Mouse (Mus musculus) embryo, embryonic 10 days (tissue): ENCODE results near the gene Tcirg1.

ENCODE experiments used
- DNase-seq: peaks from one replicate; pipeline ENCODE4 v3.0.0-alpha.2; 2015; ENCODE audit warnings: low spot score

Tcirg1 gene

DNA sequence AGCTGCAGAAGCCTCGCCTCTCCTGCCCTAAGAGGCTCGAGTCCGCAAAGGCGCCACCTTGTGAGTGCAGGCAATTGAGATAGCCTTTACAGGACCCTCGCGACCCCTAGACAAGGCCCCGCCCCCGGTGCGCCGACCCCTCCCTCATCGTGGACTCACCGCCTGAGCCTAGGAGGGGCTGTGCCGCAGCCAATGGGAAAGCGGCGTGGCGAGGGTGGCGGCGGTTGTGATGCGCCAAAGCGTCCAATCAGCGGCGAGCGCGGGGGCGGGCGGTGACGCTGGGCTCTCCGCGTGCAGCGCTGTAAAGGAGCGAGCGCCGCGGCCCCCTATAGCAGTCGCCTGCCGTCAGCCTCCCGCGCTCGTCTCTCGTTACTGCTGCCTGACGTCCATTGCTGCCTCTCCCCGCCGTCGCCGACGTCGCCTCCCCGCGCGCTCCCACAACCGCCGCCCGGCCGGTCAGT is 55.4 kb downstream of the Tcirg1 start, which contains the start of gene Chka:
Chka (plus strand) TSS at position 272 of the 461 bp plus-strand sequence.
- DNase-seq = peak; percentile 99

DNA sequence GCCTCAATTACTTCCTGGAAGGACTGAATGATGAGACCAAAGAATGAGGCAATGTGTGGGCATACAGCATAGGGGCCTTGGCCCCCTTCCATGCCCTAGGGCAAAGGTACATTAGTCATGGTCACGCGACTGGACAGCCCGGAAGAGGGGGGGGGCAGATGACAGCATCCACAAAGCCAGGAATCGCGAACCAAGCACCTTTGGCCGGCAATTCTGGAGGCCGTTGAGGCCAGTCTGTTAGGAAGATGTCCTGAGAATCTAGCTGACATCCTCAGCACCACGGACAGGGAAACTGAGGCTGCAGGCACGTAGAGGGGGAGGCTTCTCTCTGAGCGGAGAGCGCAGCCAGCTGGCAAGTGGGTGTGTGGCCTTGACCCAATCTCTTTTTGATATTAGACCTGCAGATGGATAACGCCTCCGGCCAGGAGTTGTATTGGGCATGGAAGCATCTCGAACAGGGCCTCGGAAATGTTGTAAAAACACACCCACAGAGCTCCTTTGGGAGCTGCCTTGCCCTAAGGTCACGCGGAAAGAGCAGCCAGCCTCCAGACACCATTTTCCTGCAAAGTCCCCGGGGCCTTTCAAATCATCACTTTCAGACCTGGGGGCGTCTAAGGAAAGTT is 56.0 kb downstream of the Tcirg1 start:
- peak; percentile 56 for DNase-seq

GRCm38 (mm10) chr19:3850076-3850475 is 56.9 kb downstream of the Tcirg1 start:
- DNase-seq = no peak

DNA sequence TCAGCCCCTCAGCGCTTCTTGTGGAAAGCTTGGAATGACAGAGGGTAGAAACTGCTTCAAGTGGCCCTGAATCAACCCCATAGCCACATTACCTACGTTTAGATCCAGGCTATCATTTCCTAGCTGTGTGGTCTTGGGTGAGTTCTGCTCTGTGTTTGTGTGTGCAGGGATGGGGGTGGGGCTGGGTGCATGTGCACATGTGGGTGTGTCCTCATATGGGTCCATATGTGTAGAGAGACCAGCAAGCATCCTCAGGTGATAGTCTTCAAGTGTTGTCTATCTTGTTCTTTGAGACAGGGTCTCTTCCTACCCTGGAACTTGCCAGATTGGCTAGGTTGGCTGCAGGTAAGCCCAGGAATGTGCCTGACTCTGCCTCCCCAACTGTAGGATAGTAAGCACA is 57.7 kb downstream of the Tcirg1 start:
- no peak for DNase-seq

GRCm38 (mm10) chr19:3848207-3848808 is 58.6 kb downstream of the Tcirg1 start:
- no peak for DNase-seq

- DNase-seq = no peak
These were observed 59.2 kb downstream of the Tcirg1 start for GRCm38 (mm10) chr19:3847711-3848110.

- no peak for DNase-seq
These were observed 60.0 kb downstream of the Tcirg1 start for GRCm38 (mm10) chr19:3846676-3847604.
